Mouse (Mus musculus): ENCODE results near the gene Lypla2.
A peak's percentile ranks its signal among the peaks of the same experiment; 100 is the strongest.
"Not testable (repeated sequence)": the region's sequence is repeated elsewhere in the genome, so short reads cannot be mapped to it uniquely, and the experiment has no call there.

Gene Lypla2

GRCm38 (mm10) chr4:135949475-135949874, 23.0 kb downstream of the Lypla2 start:
- no peak for DNase-seq (ENCODE audit: low spot score)

- DNase-seq (ENCODE audit: low spot score): no peak
Observed at GRCm38 (mm10) chr4:135948142-135948541, 24.3 kb downstream of the Lypla2 start.

- peak; percentile 42 for DNase-seq (ENCODE audit: low spot score)
Observed at GRCm38 (mm10) chr4:135946659-135947301, 25.6 kb downstream of the Lypla2 start.

- peak; percentile 96 for DNase-seq (ENCODE audit: low spot score)
Observed at GRCm38 (mm10) chr4:135946278-135946658, 26.2 kb downstream of the Lypla2 start, which contains the start of gene Hmgcl. Hmgcl (plus strand) TSS chr4:135946448.

DNA sequence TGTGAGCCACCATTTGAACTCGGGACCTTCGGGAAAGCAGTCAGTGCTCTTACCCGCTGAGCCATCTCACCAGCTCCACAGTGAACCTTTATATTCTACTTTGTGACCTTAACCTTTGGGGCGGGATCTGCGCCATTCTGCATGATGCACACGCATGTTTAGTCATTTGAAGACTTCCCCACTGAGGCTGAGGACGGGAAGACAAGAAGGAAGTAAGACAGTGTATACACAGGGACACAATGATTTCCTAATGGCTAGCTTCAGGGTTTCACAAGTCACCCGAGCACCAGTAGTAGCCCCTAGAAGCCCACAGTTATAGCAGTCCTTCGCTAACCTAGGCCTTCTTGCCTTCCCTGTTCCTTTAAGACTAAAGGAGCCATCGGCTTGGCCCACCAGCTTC, 26.7 kb downstream of the Lypla2 start:
- no peak for DNase-seq (ENCODE audit: low spot score)

- no peak for DNase-seq (ENCODE audit: low spot score)
Observed at GRCm38 (mm10) chr4:135943389-135943788, 29.0 kb downstream of the Lypla2 start.

- no peak for DNase-seq (ENCODE audit: low spot score)
Observed at GRCm38 (mm10) chr4:135942193-135942592, 30.2 kb downstream of the Lypla2 start.

DNA sequence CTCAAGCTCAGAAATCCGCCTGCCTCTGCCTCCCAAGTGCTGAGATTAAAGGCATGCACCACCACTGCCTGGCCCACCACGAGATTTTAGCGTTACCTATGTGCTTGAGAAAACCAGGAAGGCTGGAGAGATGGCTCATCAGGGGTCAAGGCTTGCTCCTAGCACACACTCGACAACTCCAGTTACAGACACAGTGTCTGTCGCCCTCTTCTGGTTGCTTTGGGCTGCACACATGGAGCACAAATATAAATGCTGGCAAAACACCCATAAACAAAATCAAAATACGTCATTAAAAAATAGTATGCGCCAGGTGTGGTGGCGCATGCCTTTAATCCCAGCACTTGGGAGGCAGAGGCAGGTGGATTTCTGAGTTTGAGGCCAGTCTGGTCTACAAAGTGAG, 31.4 kb downstream of the Lypla2 start:
- not testable (repeated sequence) for DNase-seq (ENCODE audit: low spot score)

GRCm38 (mm10) chr4:135938858-135939257, 33.6 kb downstream of the Lypla2 start:
- DNase-seq (ENCODE audit: low spot score): no peak

GRCm38 (mm10) chr4:135935502-135935901, 36.9 kb downstream of the Lypla2 start:
- DNase-seq (ENCODE audit: low spot score): no peak

DNA sequence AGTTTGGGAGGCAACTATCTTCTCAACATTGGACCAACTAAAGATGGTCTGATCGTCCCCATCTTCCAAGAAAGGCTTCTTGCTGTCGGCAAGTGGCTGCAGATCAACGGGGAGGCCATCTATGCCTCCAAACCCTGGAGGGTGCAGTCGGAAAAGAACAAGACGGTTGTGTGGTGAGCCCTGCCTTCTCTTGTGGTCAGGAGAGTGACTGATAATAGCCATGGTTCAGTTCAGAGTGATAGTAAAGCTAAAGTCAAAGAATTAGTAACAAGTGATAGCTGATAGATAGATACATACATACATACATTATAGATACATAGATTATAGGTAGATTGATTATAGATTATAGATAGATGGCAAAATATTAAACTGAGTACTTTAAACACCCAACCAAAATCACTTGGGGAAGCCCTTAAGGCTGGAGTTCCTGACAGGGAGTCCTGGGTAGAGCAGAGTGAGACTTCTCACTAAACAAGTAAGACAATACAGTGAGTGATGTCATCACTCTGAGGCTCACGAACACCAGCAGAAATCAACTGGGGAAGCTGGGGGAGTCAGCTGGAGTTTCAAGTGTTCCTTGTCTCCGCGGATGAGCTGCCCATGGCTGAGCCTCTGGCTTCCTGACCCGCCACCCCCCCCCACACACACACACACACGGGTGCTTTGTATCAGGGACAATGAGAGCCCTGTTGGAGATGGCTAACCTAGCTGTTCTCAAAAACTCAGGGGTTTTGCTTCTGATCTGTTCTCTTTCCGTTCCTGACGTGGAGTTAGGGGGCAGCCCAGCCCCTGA, 37.5 kb downstream of the Lypla2 start:
- peak; percentile 29 for DNase-seq (ENCODE audit: low spot score)

- DNase-seq (ENCODE audit: low spot score): peak; percentile 44
Observed at GRCm38 (mm10) chr4:135931832-135932231, 40.6 kb downstream of the Lypla2 start.

DNA sequence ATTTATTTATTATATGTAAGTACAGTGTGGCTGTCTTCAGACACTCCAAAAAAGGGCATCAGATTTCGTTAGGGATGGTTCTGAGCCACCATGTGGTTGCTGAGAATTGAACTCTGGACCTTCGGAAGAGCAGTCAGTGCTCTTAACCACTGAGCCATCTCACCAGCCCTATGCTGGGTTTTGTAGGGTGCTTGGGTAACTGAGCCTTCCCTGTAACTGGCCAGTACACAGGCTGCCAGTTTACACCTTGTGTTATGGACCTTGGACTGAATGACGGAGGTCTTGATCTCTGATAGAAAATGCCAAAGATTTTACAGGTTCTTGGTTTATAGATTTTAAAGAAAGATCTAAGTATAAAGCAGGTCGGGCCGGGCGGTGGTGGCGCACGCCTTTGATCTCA, 42.2 kb downstream of the Lypla2 start:
- no peak for DNase-seq (ENCODE audit: low spot score)

GRCm38 (mm10) chr4:135929828-135930227, 42.6 kb downstream of the Lypla2 start:
- no peak for DNase-seq (ENCODE audit: low spot score)

DNA sequence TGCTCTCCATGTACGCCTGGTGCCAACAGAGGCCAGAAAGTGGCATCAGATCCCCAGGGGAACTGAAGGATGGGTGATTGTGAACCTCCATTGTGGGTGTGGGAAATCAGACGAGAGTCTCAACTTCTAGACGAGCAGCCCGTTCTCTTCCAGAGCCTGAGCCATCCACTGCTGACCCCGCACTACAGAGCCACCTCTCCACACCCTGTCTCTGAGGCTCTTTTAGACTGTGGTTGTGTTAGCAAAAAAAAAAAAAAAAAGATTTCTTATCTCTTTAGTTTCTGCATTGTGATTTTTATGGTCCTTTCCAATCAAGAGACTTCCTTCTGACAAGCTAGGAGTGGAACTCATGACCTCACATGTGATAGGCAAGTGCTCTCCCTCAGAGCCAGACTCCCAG, 43.0 kb downstream of the Lypla2 start:
- DNase-seq (ENCODE audit: low spot score): no peak

DNA sequence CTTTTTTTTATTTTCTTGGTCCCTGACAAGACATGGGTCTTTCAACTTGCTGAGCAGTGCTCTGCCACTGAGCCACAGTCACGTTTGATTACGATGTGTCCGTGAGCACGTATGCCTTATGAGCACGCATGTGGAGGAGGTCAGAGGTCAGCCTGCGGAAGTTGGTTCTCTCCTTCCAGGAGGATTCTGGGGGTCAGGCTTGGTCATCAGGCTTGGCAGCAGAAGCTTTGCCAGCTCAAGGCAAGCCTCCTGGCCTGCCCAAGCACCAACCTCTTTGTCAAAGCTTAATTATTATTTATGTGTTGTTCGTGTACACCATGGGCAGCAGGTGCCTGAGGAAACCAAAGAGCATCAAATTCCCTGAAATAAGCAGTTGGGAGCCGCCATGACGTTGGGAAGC, 44.0 kb downstream of the Lypla2 start:
- no peak for DNase-seq (ENCODE audit: low spot score)

DNA sequence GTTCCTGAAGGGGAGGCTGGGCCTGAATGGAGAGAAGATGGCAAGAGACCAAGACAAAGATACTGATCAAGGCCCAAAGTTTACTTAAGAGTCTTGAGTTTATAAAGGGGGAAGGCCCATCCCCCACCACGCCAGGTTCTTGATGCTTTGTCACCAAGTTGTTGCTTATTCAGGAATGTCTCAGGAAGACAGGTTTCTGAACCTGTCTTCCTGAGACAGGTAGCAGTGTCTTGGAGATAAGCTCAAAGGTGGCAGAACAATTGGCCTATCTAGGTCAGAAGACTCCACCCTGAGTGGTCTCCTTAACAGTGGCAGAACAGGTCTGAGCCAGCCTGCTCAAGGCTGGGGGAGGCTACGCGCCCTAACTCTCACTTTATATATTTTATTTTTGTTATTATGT, 45.6 kb downstream of the Lypla2 start:
- no peak for DNase-seq (ENCODE audit: low spot score)

DNA sequence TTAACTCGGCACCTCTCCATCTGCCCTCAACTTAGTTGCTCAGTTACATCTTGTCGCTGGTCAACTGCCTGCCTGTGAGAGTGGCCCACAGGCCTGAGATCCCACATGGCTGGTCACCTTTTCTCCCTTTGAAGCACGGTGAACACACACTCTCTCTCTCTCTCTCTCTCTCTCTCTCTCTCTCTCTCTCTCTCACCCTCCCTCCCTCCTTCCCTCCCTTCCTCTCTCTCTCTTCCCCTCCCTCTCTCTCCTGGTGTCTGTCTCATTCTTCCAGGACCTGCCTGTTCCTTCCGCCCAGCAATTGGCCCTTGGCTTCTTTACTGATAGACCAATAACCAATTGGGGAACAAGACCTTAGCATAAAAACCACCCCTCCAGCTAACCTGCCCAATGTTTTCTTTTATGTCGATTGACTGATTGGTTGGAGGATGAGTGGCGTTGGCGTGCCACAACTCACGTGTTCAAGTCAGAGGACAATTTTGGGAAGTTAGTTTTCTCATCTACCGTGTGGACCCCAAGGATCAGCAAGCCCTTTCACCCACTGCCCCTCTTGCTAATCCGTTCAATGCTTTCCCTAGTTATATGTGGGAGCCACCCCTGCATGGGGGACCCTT, 46.1 kb downstream of the Lypla2 start:
- no peak for DNase-seq (ENCODE audit: low spot score)

DNA sequence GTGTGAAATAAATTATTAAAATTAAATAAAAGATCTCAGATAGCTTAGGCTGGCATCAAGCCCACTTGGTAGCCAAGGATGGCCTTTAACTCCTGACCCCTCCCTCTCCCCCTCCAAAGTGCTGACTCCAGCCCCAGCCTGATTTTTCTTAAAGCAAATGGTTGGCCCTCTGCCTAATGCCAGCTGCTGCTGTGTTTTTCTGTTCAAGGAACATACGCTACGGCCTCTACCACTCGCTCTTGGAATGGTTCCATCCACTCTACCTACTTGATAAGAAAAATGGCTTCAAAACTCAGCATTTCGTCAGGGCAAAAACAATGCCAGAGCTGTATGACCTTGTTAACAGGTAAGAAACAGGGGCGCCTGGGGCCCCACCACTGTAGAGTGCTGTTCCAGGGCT, 47.1 kb downstream of the Lypla2 start:
- DNase-seq (ENCODE audit: low spot score): no peak

GRCm38 (mm10) chr4:135924418-135924817, 48.0 kb downstream of the Lypla2 start:
- DNase-seq (ENCODE audit: low spot score): no peak

- DNase-seq (ENCODE audit: low spot score): no peak
Observed at GRCm38 (mm10) chr4:135922190-135922589, 50.2 kb downstream of the Lypla2 start.

GRCm38 (mm10) chr4:135921257-135922120, 50.9 kb downstream of the Lypla2 start:
- DNase-seq (ENCODE audit: low spot score): peak; percentile 48
